Mouse (Mus musculus) erythroblast, embryonic 14.5 days (primary cell): ENCODE results near the gene Gm4969.

Experiments
- GATA1 ChIP-seq: IDR thresholded peaks from 2 replicates; pipeline ENCODE4 v1.6.1; 2012; ENCODE audit warnings: low read length, inconsistent platforms, mixed read lengths
- TAL1 ChIP-seq: IDR thresholded peaks from 3 replicates; pipeline ENCODE4 v1.6.1; 2012; ENCODE audit warnings: low read length, inconsistent platforms, mixed read lengths

- no peak for TF ChIP-seq GATA1
- TF ChIP-seq TAL1, result no peak
Observed at GRCm38 (mm10) chr7:19092381-19093173, 25.6 kb downstream of the Gm4969 start.
